Mouse (Mus musculus): Measurements from ENCODE around the gene Tnfsfm13. TPM values are rescaled to one million over a fixed set of nuclear protein-coding genes. Genes with fewer than 3 reads are reported as not detected.

The Tnfsfm13 gene
- polyA plus RNA-seq, 1 experiment: 11.0 TPM

DNA sequence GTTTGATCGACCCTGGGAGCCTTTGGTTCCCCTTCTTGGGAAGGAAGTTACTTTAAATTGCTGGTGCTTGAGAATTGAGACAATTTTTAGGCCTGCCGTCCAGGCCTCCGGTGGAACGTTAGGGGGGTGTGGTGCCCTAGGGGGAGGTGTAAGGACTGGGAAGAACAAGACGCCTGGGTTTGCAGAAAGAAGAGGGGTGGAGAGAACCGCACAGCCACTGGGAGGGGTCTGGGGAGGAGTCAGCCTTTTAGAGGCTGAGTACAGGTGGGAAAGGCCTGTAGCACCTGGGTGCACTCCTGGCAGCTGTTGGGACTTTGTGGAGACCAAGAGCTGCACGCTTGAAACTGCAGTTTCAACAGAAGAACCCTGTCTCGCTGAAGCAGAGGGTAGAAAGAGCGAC, 41.1 kb downstream of the Tnfsfm13 start:
- Histone ChIP-seq H3K4me3 (ENCODE audit: insufficient read depth, low read depth, low read length) (no peak overlapping the region), H3K36me3 (ENCODE audit: control insufficient read depth, insufficient read depth, low read length) (peaks cover 9% of the 10 kb centered on the region), H3K27ac (ENCODE audit: insufficient read depth, low read depth, low read length) (no peak overlapping the region), H3K4me1 (ENCODE audit: control insufficient read depth, insufficient read depth, low read length) (no peaks in the 10 kb centered on the region), H3K27me3 (replicated peaks; ENCODE audit: control insufficient read depth, insufficient read depth, low read length) (no peaks in the 10 kb centered on the region)
- 37% methylated on average over 9 of the region's 9 CpGs for WGBS
- TF ChIP-seq CTCF (conservative IDR thresholded peaks at IDR 0.05; ENCODE audit: insufficient read depth, insufficient read length, low read depth, low read length) (no peak), POLR2A (IDR thresholded peaks at IDR 0.05; ENCODE audit: low read depth, low read length) (no peak)
- DNase-seq: no peak

DNA sequence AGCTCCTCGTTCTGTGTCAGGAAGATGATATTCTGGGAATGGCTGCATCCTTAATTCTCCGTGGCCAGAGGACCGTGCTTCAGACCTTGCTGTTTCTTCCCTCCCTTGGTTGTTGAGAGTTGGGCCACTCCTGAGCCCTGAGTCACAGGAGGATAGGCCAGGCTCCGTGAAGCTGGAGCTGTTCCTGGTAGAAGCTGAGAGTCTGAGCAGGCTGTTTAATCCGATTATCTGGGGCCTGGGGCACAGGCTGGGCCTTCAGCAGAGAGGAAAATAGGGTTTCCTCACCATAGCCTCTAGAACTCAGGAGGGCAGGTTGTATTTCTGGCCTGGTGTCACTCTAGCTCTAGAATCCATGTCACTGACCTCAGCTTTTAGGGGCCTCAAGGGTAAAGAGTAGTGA, 42.5 kb downstream of the Tnfsfm13 start:
- no peak overlapping the region for H3K27ac ChIP-seq (ENCODE audit: insufficient read depth, low read depth, low read length)
- 74% methylated on average over 5 of the region's 5 CpGs for WGBS
- no peak for DNase-seq
- H3K36me3 ChIP-seq (ENCODE audit: control insufficient read depth, insufficient read depth, low read length): peaks cover 14% of the 10 kb centered on the region
- H3K27me3 ChIP-seq (replicated peaks; ENCODE audit: control insufficient read depth, insufficient read depth, low read length): no peaks in the 10 kb centered on the region
- H3K4me3 ChIP-seq (ENCODE audit: insufficient read depth, low read depth, low read length): no peak overlapping the region
- TF ChIP-seq CTCF (conservative IDR thresholded peaks at IDR 0.05; ENCODE audit: insufficient read depth, insufficient read length, low read depth, low read length) (no peak), POLR2A (IDR thresholded peaks at IDR 0.05; ENCODE audit: low read depth, low read length) (no peak)
- H3K4me1 ChIP-seq (ENCODE audit: control insufficient read depth, insufficient read depth, low read length): no peaks in the 10 kb centered on the region

DNA sequence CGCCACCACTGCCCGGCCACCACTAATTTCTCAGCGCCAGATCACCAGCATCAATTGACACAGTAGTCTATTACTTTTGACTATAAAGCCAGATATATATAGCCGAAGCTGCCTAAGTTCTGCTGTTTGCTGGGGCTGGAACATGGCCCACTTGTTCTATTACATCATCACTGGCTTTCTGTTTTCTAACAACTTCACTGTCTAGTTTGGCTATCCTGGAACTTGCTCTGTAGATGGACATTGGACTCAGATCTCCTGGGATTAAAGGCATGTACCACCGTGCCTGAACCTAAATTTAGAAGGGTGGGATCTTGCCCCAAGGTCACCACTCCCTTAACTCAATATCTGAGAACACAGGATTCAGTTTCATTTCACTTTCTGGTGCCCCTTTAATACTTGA, 50.0 kb downstream of the Tnfsfm13 start:
- H3K27me3 ChIP-seq (replicated peaks; ENCODE audit: control insufficient read depth, insufficient read depth, low read length): no peaks in the 10 kb centered on the region
- 75% methylated on average over 5 of the region's 5 CpGs for WGBS
- peak; percentile 25 for DNase-seq
- peaks cover 19% of the 10 kb centered on the region for H3K36me3 ChIP-seq (ENCODE audit: control insufficient read depth, insufficient read depth, low read length)
- no peak for TF ChIP-seq POLR2A (IDR thresholded peaks at IDR 0.05; ENCODE audit: low read depth, low read length)
- no peak for TF ChIP-seq CTCF (conservative IDR thresholded peaks at IDR 0.05; ENCODE audit: insufficient read depth, insufficient read length, low read depth, low read length)
- no peaks in the 10 kb centered on the region; the same call in 1 of the 2 replicates for H3K4me1 ChIP-seq (ENCODE audit: control insufficient read depth, insufficient read depth, low read length)
- no peak overlapping the region for H3K27ac ChIP-seq (ENCODE audit: insufficient read depth, low read depth, low read length)
- no peak overlapping the region for H3K4me3 ChIP-seq (ENCODE audit: insufficient read depth, low read depth, low read length)

GRCm38 (mm10) chr11:69635471-69635870, 60.4 kb downstream of the Tnfsfm13 start:
- 68% methylated on average over 3 of the region's 3 CpGs for WGBS
- H3K4me3 ChIP-seq (ENCODE audit: insufficient read depth, low read depth, low read length): no peak overlapping the region

GRCm38 (mm10) chr11:69633128-69633866, 62.6 kb downstream of the Tnfsfm13 start:
- Histone ChIP-seq H3K27ac (ENCODE audit: insufficient read depth, low read depth, low read length) (peak overlapping the region; percentile 59), H3K4me3 (ENCODE audit: insufficient read depth, low read depth, low read length) (peak overlapping the region; percentile 96), H3K4me1 (ENCODE audit: control insufficient read depth, insufficient read depth, low read length) (peaks cover 3% of the 10 kb centered on the region; the same call in 1 of the 2 replicates), H3K36me3 (ENCODE audit: control insufficient read depth, insufficient read depth, low read length) (no peaks in the 10 kb centered on the region; the same call in 1 of the 2 replicates), H3K27me3 (replicated peaks; ENCODE audit: control insufficient read depth, insufficient read depth, low read length) (no peaks in the 10 kb centered on the region)
- DNase-seq: no peak
- WGBS: under 1% methylated on average over 50 of the region's 50 CpGs
- TF ChIP-seq CTCF (conservative IDR thresholded peaks at IDR 0.05; ENCODE audit: insufficient read depth, insufficient read length, low read depth, low read length) (no peak), POLR2A (IDR thresholded peaks at IDR 0.05; ENCODE audit: low read depth, low read length) (no peak)

More at GRCm38 (mm10) chr11:69635471-69635870, 60.4 kb downstream of the Tnfsfm13 start:
- DNase-seq: no peak
- no peak for TF ChIP-seq CTCF (conservative IDR thresholded peaks at IDR 0.05; ENCODE audit: insufficient read depth, insufficient read length, low read depth, low read length)
- no peak for TF ChIP-seq POLR2A (IDR thresholded peaks at IDR 0.05; ENCODE audit: low read depth, low read length)
- peaks cover 3% of the 10 kb centered on the region; the same call in 1 of the 2 replicates for H3K4me1 ChIP-seq (ENCODE audit: control insufficient read depth, insufficient read depth, low read length)
- no peak overlapping the region for H3K27ac ChIP-seq (ENCODE audit: insufficient read depth, low read depth, low read length)
- H3K27me3 ChIP-seq (replicated peaks; ENCODE audit: control insufficient read depth, insufficient read depth, low read length): no peaks in the 10 kb centered on the region
- peaks cover 1% of the 10 kb centered on the region; the same call in 1 of the 2 replicates for H3K36me3 ChIP-seq (ENCODE audit: control insufficient read depth, insufficient read depth, low read length)

Other genes with a start within 250 kb of the Tnfsfm13 start
- 0.50 and 0.73 TPM in 2 replicates for gene Dnah2, start 147.0 kb downstream of the Tnfsfm13 start, polyA plus RNA-seq (2012; rRNA removed)
- gene Efnb3, start 135.9 kb downstream of the Tnfsfm13 start, polyA plus RNA-seq (2012; rRNA removed): 0.81 and 0.84 TPM in 2 replicates
- gene Wrap53, start 115.8 kb downstream of the Tnfsfm13 start, polyA plus RNA-seq (2012; rRNA removed): 19.8 and 20.7 TPM in 2 replicates
- gene Trp53, start 115.7 kb downstream of the Tnfsfm13 start, polyA plus RNA-seq (2012; rRNA removed): 48.5 and 55.0 TPM in 2 replicates
- gene Atp1b2, start 90.2 kb downstream of the Tnfsfm13 start, polyA plus RNA-seq (2012; rRNA removed): 20.0 and 22.5 TPM in 2 replicates
- 0.42 and 0.48 TPM in 2 replicates for gene Shbg, start 78.2 kb downstream of the Tnfsfm13 start, polyA plus RNA-seq (2012; rRNA removed)
- gene Sat2, start 74.1 kb downstream of the Tnfsfm13 start, polyA plus RNA-seq (2012; rRNA removed): 16.7 and 18.8 TPM in 2 replicates
- 49.9 and 50.8 TPM in 2 replicates for gene Fxr2, start 63.1 kb downstream of the Tnfsfm13 start, polyA plus RNA-seq (2012; rRNA removed)
- 0.58 and 0.70 TPM in 2 replicates for gene Sox15, start 40.8 kb downstream of the Tnfsfm13 start, polyA plus RNA-seq (2012; rRNA removed)
- 143 and 147 TPM in 2 replicates for gene Mpdu1, start 33.5 kb downstream of the Tnfsfm13 start, polyA plus RNA-seq (2012; rRNA removed)
- 8.5 and 10.7 TPM in 2 replicates for gene Cd68, start 29.9 kb downstream of the Tnfsfm13 start, polyA plus RNA-seq (2012; rRNA removed)
- 200 and 244 TPM in 2 replicates for gene Eif4a1, start 23.7 kb downstream of the Tnfsfm13 start, polyA plus RNA-seq (2012; rRNA removed)
- 41.8 and 43.5 TPM in 2 replicates for gene Senp3, start 14.0 kb downstream of the Tnfsfm13 start, polyA plus RNA-seq (2012; rRNA removed)
- gene Tnfsf13, start 10.3 kb downstream of the Tnfsfm13 start, polyA plus RNA-seq (2012; rRNA removed): 3.8 and 4.1 TPM in 2 replicates
- 55.5 and 65.1 TPM in 2 replicates for gene Tnfsf12, start 249 bp downstream of the Tnfsfm13 start, polyA plus RNA-seq (2012; rRNA removed)
- gene Polr2a, start 62.5 kb upstream of the Tnfsfm13 start, polyA plus RNA-seq (2012; rRNA removed): 25.3 and 37.8 TPM in 2 replicates
- 0.05 and 0.10 TPM in 2 replicates for gene Slc35g3, start 65.9 kb upstream of the Tnfsfm13 start, polyA plus RNA-seq (2012; rRNA removed)
- gene Zbtb4, start 69.8 kb upstream of the Tnfsfm13 start, polyA plus RNA-seq (2012; rRNA removed): 22.3 and 24.4 TPM in 2 replicates
- 11.9 and 14.3 TPM in 2 replicates for gene Chrnb1, start 99.8 kb upstream of the Tnfsfm13 start, polyA plus RNA-seq (2012; rRNA removed)
- gene Fgf11, start 105.8 kb upstream of the Tnfsfm13 start, polyA plus RNA-seq (2012; rRNA removed): 2.6 and 3.3 TPM in 2 replicates
- 19.2 and 22.4 TPM in 2 replicates for gene Tmem102, start 109.5 kb upstream of the Tnfsfm13 start, polyA plus RNA-seq (2012; rRNA removed)
- gene Gm39566, start 119.2 kb upstream of the Tnfsfm13 start, polyA plus RNA-seq (2012; rRNA removed): 0.02 and 0.04 TPM in 2 replicates
- 0.20 and 0.26 TPM in 2 replicates for gene Spem2, start 122.4 kb upstream of the Tnfsfm13 start, polyA plus RNA-seq (2012; rRNA removed)
- gene Spem1, start 126.1 kb upstream of the Tnfsfm13 start, polyA plus RNA-seq (2012; rRNA removed): 0.28 and 0.38 TPM in 2 replicates
- gene Nlgn2, start 141.7 kb upstream of the Tnfsfm13 start, polyA plus RNA-seq (2012; rRNA removed): 6.4 and 7.8 TPM in 2 replicates
- gene Tmem256, start 142.4 kb upstream of the Tnfsfm13 start, polyA plus RNA-seq (2012; rRNA removed): 513 and 551 TPM in 2 replicates
- gene Plscr3, start 150.3 kb upstream of the Tnfsfm13 start, polyA plus RNA-seq (2012; rRNA removed): 57.1 and 63.9 TPM in 2 replicates
- 7.9 and 9.3 TPM in 2 replicates for gene Tnk1, start 162.6 kb upstream of the Tnfsfm13 start, polyA plus RNA-seq (2012; rRNA removed)
- gene Tmem95, start 181.9 kb upstream of the Tnfsfm13 start, polyA plus RNA-seq (2012; rRNA removed): not detected in 2 replicates
- 4.8 TPM in 2 replicates for gene Kctd11, start 185.3 kb upstream of the Tnfsfm13 start, polyA plus RNA-seq (2012; rRNA removed)
- gene Acap1, start 199.4 kb upstream of the Tnfsfm13 start, polyA plus RNA-seq (2012; rRNA removed): 1.7 and 6.1 TPM in 2 replicates
- 0.94 and 0.99 TPM in 2 replicates for gene 2810408A11Rik, start 204.9 kb upstream of the Tnfsfm13 start, polyA plus RNA-seq (2012; rRNA removed)
- 72.0 and 80.1 TPM in 2 replicates for gene Neurl4, start 205.0 kb upstream of the Tnfsfm13 start, polyA plus RNA-seq (2012; rRNA removed)
- gene Gps2, start 217.8 kb upstream of the Tnfsfm13 start, polyA plus RNA-seq (2012; rRNA removed): 72.9 and 75.5 TPM in 2 replicates
- gene Eif5a, start 225.9 kb upstream of the Tnfsfm13 start, polyA plus RNA-seq (2012; rRNA removed): 465 and 575 TPM in 2 replicates
- gene Ybx2, start 239.7 kb upstream of the Tnfsfm13 start, polyA plus RNA-seq (2012; rRNA removed): 60.5 and 71.7 TPM in 2 replicates

Data from kidney, adult 2 months (tissue).